Mouse (Mus musculus) liver, embryonic 14.5 days (tissue): ENCODE results near the gene Treh.

Source experiments
- CTCF ChIP-seq: IDR thresholded peaks from 2 replicates; pipeline ENCODE4 v1.5.1; 2016; ENCODE audit warnings: antibody characterized with exemption, low read depth, control low read depth
- EP300 ChIP-seq: IDR thresholded peaks from 2 replicates; pipeline ENCODE4 v1.6.1; 2016; ENCODE audit warnings: antibody characterized with exemption, low read depth

DNA sequence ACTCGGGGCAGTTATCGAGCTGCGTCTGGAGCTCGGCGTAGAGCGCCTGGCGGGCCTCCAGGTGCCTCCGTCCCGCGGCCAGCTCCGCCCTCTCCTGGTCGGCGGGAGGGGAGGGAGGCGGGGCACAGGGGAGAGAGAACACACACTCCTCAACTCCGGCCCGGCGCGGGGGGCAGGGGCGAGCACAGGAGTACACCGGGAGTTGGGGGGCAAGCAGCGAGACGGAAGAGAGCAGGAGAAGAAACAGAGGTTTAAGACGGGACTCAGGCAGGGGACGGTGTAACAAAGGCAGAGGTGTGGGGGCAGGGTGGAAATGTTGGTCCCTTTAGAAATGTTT is 35.4 kb downstream of the Treh start:
- no peak for TF ChIP-seq EP300
- TF ChIP-seq CTCF, result peak; percentile 38
